Mouse (Mus musculus) kidney, postnatal 0 days (tissue): ENCODE measurements at regions not wholly inside any gene's neighbourhood (a gene's known extent, or its start where the extent isn't known, plus 50 kb on each side); places are given as distances from the start of the nearest gene placed in this dataset.

Experiments
- ATAC-seq: fragments of 200-750 bp; cut with Nextera tagmentation; replicated peaks from 2 replicates; pipeline ENCODE4 v1.8.0; 2017; ENCODE audit warnings: low read depth, moderate number of reproducible peaks, moderate TSS enrichment, moderate library complexity; ENCODE audit not compliant: low FRiP score
- DNase-seq: peaks from one replicate; pipeline ENCODE4 v3.0.0-alpha.2; 2016; ENCODE audit warnings: low spot score
- H3K27ac ChIP-seq: fragments of 300-500 bp; sonication (generic); 2 replicates; pipeline ENCODE4 v1.5.1; 2014; ENCODE audit warnings: mild to moderate bottlenecking
- H3K27me3 ChIP-seq: fragments of 300-500 bp; sonication (generic); 2 replicates; pipeline ENCODE4 v1.6.1; 2014; ENCODE audit warnings: low read length, mixed read lengths; ENCODE audit not compliant: insufficient read depth
- H3K36me3 ChIP-seq: fragments of 300-500 bp; sonication (generic); 2 replicates; pipeline ENCODE4 v1.6.1; 2014; ENCODE audit warnings: low read length, mixed read lengths; ENCODE audit not compliant: insufficient read depth
- H3K4me1 ChIP-seq: fragments of 300-500 bp; sonication (generic); replicated peaks from 2 replicates; pipeline ENCODE4 v1.6.1; 2014; ENCODE audit warnings: antibody characterized with exemption, low read length, mixed read lengths; ENCODE audit not compliant: insufficient read depth
- H3K4me2 ChIP-seq: fragments of 300-500 bp; sonication (generic); 2 replicates; pipeline ENCODE4 v1.6.1; 2014; ENCODE audit warnings: mild to moderate bottlenecking, low read length, moderate library complexity, mixed read lengths
- H3K4me3 ChIP-seq: fragments of 300-500 bp; sonication (generic); replicated peaks from 2 replicates; pipeline ENCODE4 v1.5.1; 2014; ENCODE audit warnings: low read depth, low read length
- H3K9ac ChIP-seq: fragments of 300-500 bp; sonication (generic); 2 replicates; pipeline ENCODE4 v1.6.1; 2014; ENCODE audit warnings: low read depth, low read length
- H3K9me3 ChIP-seq: fragments of 300-500 bp; sonication (generic); replicated peaks from 2 replicates; pipeline ENCODE4 v1.6.1; 2016; ENCODE audit warnings: low read length, inconsistent platforms, mixed read lengths
- CTCF ChIP-seq: IDR thresholded peaks from 2 replicates; pipeline ENCODE4 v1.5.1; 2016; ENCODE audit warnings: antibody characterized with exemption, low read depth, mild to moderate bottlenecking, moderate library complexity
- WGBS: fragments of 180-500 bp; shearing (Covaris S2); extraction: QIAGEN DNeasy Blood & Tissue Kit; methylation state at CpG from one replicate; pipeline ENCODE4 v1.1.7; 2014; 5-methylcytosine and 5-hydroxymethylcytosine counted together

DNA sequence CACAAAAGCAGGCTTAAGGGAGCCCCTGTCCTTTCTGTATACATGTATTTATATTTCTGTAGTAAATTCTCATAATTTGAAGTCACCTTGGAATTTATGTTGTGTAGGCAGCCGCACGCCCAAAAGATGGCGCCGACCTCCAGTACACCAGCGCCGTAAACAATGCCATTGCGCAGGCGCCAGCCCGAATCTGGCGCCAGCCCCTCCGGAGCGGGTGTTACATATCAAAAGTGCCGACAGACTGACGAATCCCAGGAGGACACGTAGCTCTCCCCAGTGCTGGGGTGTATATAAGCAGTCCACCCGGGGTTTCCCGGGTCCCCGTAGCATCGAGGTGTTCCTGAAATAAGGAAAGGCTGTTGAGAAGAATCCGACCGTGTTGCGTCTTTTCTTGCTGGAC, 108.1 kb upstream of the Pde3a start:
- DNase-seq (no peak), ATAC-seq (no peak)
- no peaks in the 10 kb centered on the region for H3K4me1 ChIP-seq
- no peaks in the 10 kb centered on the region for H3K36me3 ChIP-seq
- H3K4me3 ChIP-seq: no peak overlapping the region
- H3K9me3 ChIP-seq: no peaks in the 10 kb centered on the region
- no peak overlapping the region for H3K9ac ChIP-seq
- 94% methylated on average over 22 of the region's 22 CpGs for WGBS
- no peak overlapping the region for H3K27ac ChIP-seq
- no peak overlapping the region for H3K4me2 ChIP-seq
- H3K27me3 ChIP-seq: no peaks in the 10 kb centered on the region
- no peak for TF ChIP-seq CTCF

DNA sequence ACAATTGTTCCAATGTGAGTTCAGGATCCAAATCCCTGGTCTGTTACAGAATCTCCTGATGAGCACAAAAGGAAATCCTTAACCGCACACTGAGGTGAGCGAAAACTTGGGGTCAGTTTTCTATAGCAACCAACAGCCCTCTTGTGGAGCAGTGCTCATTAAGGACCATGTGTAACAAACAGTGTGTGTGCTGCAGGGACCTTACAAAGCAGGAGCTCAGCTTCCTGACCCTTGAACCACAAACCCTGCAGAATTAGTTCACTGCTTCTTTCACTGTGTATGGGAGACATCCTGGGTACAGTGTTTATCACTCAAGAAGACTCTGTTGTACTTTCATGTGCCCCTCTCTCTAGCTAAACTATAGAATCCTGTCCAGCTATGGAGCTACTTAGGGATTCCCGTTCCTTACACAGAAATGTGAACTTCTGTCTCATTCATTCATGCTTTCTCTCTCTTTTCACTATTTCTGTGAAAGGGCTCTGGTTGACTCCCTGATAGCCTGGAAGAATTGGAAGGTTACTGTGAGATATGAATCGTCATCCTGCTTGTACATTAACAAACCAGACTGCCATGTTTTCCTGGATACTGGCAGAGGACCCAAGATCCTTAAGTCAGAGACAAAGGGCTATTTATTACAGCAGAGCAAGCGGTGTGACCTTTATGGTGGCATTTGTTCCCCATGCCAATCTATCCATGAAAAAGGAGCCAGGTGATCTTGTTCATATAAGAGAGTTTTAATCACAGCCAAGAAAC, 100.5 kb upstream of the Pde3a start:
- DNase-seq (no peak), ATAC-seq (no peak)
- 77% methylated on average over 5 of the region's 5 CpGs for WGBS
- H3K27ac ChIP-seq: no peak overlapping the region
- H3K27me3 ChIP-seq: no peaks in the 10 kb centered on the region
- TF ChIP-seq CTCF: no peak
- no peak overlapping the region for H3K4me2 ChIP-seq
- H3K9me3 ChIP-seq: no peaks in the 10 kb centered on the region
- no peaks in the 10 kb centered on the region for H3K4me1 ChIP-seq
- H3K36me3 ChIP-seq: no peaks in the 10 kb centered on the region
- no peak overlapping the region for H3K4me3 ChIP-seq
- no peak overlapping the region for H3K9ac ChIP-seq

DNA sequence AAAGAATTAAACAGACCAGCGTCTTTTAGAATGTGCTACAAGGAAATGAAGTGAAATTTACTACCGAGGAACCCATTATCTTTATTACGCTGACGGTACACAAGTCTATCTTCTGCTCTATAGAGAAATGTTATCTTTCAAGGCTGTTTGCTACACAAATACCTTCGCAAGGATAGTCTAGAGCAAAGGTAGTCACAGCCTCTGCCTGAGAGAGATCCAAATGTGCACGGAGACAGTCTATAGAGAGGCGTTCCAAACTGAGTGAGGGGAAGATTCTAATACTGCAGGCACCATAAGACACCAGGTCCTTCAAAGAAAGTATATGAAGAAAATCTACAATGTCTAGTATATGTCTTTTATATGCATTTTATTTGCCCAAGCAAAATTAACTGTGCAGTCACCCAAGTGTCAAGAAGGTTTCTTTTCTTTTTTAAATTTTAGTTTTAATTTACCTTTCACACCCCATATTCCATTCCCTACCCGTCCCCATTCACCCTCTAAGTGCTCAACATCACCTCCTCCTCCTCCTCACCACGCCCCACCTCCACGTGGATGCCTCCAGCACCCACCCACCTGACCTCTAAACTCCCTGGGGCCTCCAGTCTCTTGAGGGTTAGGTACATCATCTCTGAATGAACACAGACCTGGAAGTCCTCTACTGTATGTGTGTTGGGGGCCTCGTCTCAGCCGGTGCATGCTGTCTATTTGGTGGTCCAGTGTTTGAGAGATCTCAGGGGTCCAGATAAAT, 99.7 kb upstream of the Pde3a start:
- no peaks in the 10 kb centered on the region for H3K27me3 ChIP-seq
- no peak overlapping the region for H3K4me3 ChIP-seq
- no peak overlapping the region for H3K27ac ChIP-seq
- H3K36me3 ChIP-seq: no peaks in the 10 kb centered on the region
- DNase-seq (no peak), ATAC-seq (no peak)
- no peaks in the 10 kb centered on the region for H3K9me3 ChIP-seq
- no peak overlapping the region for H3K4me2 ChIP-seq
- H3K4me1 ChIP-seq: no peaks in the 10 kb centered on the region
- WGBS: 80% methylated on average over 12 of the region's 12 CpGs
- TF ChIP-seq CTCF: no peak
- H3K9ac ChIP-seq: no peak overlapping the region

DNA sequence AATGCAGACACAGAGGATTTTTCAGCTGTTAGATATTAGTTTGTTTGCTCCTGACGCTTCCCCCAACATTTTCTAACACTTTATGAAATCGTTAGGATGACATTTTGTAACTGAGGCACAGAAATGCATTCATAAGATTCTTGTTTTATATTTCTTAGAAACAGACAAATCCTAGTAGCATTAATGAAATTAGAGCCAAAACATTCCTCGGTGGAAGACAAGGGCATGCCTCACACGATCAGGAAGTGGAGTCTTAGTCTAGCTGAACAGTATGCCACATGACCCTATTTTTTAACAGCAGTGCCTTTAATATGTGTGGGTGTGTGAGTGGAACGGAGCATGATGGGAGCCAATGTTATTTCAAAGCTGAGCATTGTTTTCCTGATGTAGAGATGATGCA, 89.7 kb upstream of the Pde3a start:
- ATAC-seq: 0 out of 2 replicates have a peak, but pooled peaks have one; percentile 29
- H3K4me3 ChIP-seq: no peak overlapping the region
- TF ChIP-seq CTCF: no peak
- DNase-seq: peak; percentile 53
- H3K27ac ChIP-seq: no peak overlapping the region
- H3K9ac ChIP-seq: no peak overlapping the region
- no peaks in the 10 kb centered on the region for H3K27me3 ChIP-seq
- no peaks in the 10 kb centered on the region for H3K4me1 ChIP-seq
- no peak overlapping the region for H3K4me2 ChIP-seq
- no peaks in the 10 kb centered on the region for H3K9me3 ChIP-seq
- 48% methylated on average over 5 of the region's 5 CpGs for WGBS
- H3K36me3 ChIP-seq: no peaks in the 10 kb centered on the region

DNA sequence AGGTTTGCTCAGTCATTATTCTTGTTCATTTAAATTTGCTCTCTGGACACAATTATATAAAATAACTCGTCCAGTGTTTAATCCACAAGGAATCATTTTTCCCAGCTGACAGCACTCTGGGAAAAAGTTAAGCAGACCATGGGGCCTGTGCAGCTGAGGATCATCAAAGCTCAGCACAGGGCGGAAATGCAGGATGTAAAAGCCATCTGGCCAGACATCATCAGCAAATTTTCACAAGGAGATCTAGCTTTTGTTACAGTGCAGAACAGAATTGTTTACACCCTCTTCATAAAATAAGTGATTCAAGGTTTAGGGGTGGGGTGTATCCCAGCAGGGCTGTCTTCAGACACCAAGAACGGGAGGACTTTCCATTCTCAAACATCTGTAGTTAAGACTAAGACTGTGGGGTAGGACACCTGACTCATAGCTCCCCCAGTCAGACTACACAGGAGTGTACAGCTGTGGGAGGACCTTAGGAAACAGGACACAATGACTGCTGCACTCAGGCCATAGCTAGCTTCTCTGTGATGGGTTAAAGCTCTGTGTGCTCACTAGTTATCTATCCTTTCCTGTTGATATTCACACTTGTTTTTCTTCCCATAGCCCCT, 87.3 kb upstream of the Pde3a start:
- ATAC-seq: peak; percentile 46; the same call in 1 of the 2 replicates
- no peak overlapping the region for H3K9ac ChIP-seq
- no peak for TF ChIP-seq CTCF
- 0 out of 2 replicates have a peak overlapping the region, but pooled peaks have one; percentile 9 for H3K27ac ChIP-seq
- no peak overlapping the region for H3K4me2 ChIP-seq
- H3K4me1 ChIP-seq: no peaks in the 10 kb centered on the region
- 43% methylated on average over 3 of the region's 3 CpGs for WGBS
- H3K4me3 ChIP-seq: no peak overlapping the region
- DNase-seq: peak; percentile 87
- H3K27me3 ChIP-seq: no peaks in the 10 kb centered on the region
- H3K9me3 ChIP-seq: no peaks in the 10 kb centered on the region
- no peaks in the 10 kb centered on the region for H3K36me3 ChIP-seq

DNA sequence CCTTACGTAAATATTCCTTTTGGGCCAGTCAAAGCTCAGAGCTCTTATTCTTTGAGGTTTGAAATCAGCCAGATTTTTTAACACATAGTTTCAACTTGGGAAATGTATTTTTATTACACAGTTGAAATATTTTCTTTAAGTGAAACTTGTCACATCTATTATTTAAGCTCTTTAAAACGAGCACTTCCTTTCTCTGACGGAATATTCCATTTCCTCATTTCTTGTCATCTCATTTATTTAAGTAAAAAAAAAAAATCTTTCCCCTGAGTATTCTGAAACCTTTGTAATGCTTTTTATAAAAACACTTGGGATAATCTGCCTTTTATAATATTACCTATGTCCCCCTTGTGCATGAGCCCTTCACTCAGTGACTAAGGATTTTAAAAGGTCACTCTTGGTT, 81.8 kb upstream of the Pde3a start:
- Histone ChIP-seq H3K36me3 (no peaks in the 10 kb centered on the region), H3K27ac (no peak overlapping the region), H3K27me3 (no peaks in the 10 kb centered on the region), H3K9ac (no peak overlapping the region), H3K4me1 (no peaks in the 10 kb centered on the region), H3K9me3 (no peaks in the 10 kb centered on the region), H3K4me2 (no peak overlapping the region), H3K4me3 (no peak overlapping the region)
- DNase-seq: peak; percentile 69
- no peak for TF ChIP-seq CTCF
- ATAC-seq: no peak
- 45% methylated on average over 3 of the region's 3 CpGs for WGBS
